Mouse (Mus musculus) testis, postnatal 14 days (tissue): ENCODE results near the gene Gm20924.
"Not testable (repeated sequence)": the region's sequence is repeated elsewhere in the genome, so short reads cannot be mapped to it uniquely, and the experiment has no call there.

Source experiments
- DNase-seq: peaks from one replicate; pipeline ENCODE4 v3.0.0; 2021; ENCODE audit warnings: low spot score

Gm20924 gene

GRCm38 (mm10) chrY:65207427-65207826 is at the start of gene Gm20924:
Gene Gm20924, minus strand, starts transcription at chrY:65207527.
- DNase-seq = not testable (repeated sequence)
